Mouse (Mus musculus) heart, adult 2 months (tissue): Measurements from ENCODE around the gene Cacfd1.

Source experiments
- CTCF ChIP-seq: fragments of 200-600 bp; IDR thresholded peaks from 2 replicates; pipeline ENCODE4 v1.8.1; 2022; ENCODE audit warnings: antibody characterized with exemption, mild to moderate bottlenecking, moderate library complexity
- EP300 ChIP-seq: fragments of 200-500 bp; IDR thresholded peaks from 2 replicates; pipeline ENCODE4 v1.6.1; 2011; ENCODE audit warnings: low read depth, low read length, control low read depth; ENCODE audit not compliant: insufficient read depth
- POLR2A ChIP-seq: fragments of 200-500 bp; IDR thresholded peaks from 2 replicates; pipeline ENCODE4 v1.6.1; 2011; ENCODE audit warnings: mild to moderate bottlenecking, low read depth, low read length, control low read depth; ENCODE audit not compliant: insufficient read depth

GRCm38 (mm10) chr2:27022612-27023011 is 12.9 kb downstream of the Cacfd1 start:
- no peak for TF ChIP-seq EP300
- TF ChIP-seq CTCF: no peak
- TF ChIP-seq POLR2A: no peak
